Mouse (Mus musculus): ENCODE results near the gene Abcc1. TPM values are rescaled to one million over a fixed set of nuclear protein-coding genes. Genes with fewer than 3 reads are reported as not detected.

Abcc1 gene
- total RNA-seq, 1 experiment from 2014 or later: 41.4 TPM

DNA sequence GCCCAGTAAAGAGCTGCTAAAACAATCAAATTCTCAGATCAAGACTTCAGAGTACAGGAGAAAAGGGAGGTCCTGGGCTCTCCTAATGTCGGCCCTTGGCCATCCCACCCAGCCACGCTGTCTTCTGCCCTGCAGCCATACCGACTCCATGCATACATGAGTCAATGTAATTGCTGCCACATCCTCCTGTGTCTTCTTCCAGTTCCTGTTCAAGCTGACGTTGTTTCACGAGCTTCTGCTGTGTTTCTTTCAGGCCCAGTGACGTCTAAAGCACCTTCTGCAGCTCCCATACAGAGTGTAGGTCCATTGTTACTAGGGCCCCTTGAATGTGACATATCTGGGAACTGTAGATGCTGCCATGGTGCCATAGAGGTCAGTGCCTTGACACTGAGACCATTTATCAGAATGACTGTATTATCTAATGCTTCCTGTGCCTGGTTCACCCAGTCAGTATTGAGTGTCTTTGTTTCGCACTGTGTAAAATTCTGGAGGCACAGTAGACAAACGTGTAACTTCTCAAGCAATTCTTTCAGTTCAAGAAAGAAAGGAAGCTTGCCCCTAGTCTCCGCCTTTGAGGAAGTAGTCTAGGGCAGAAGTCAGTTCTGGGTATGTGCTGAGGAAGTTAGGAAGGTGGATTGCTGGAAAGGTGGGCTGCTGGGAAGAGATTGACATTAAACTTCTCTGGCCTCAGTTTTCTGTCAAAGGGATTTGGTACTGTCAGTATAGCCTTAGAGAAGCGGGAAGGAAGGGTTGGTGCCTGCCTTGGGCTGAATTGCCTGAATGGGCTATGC lies 116.3 kb downstream of the Abcc1 start:
- peak; percentile 33 for ATAC-seq (replicated peaks; ENCODE audit: low read depth, poor library complexity, severe bottlenecking)

DNA sequence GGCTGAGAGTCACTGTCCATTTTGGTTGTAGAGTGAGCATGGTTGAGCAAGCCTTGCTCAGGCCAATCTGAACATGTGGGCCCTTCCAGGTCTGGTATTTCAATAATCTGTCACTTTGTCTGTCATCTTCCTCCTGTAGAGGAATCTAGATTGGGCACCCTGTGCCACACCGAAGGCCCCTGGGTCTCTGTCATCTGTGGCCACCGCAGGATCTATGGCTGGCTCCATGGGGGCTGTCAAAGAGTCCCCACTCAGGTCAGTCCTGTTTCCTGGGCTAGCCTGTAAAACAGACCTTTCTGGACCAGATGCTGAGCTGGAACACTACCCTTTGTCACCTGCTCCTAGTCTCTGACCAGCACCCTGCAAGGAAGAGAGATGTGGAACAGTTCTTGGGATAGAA lies 118.3 kb downstream of the Abcc1 start:
- no peak for ATAC-seq (replicated peaks; ENCODE audit: low read depth, poor library complexity, severe bottlenecking)

- ATAC-seq (replicated peaks; ENCODE audit: low read depth, poor library complexity, severe bottlenecking): 0 out of 2 replicates have a peak, but pooled peaks have one; percentile 42
These were observed 121.9 kb downstream of the Abcc1 start for GRCm38 (mm10) chr16:14483221-14483620.

- peak; percentile 50; the same call in 1 of the 2 replicates for ATAC-seq (replicated peaks; ENCODE audit: low read depth, poor library complexity, severe bottlenecking)
These were observed 132.2 kb downstream of the Abcc1 start for GRCm38 (mm10) chr16:14493491-14494114.

GRCm38 (mm10) chr16:14501649-14502360 lies 140.4 kb downstream of the Abcc1 start:
- ATAC-seq (replicated peaks; ENCODE audit: low read depth, poor library complexity, severe bottlenecking): no peak

GRCm38 (mm10) chr16:14506461-14506860 lies 145.1 kb downstream of the Abcc1 start:
- ATAC-seq (replicated peaks; ENCODE audit: low read depth, poor library complexity, severe bottlenecking): no peak

Other genes starting within 250 kb of the Abcc1 start
- gene Nde1, start 198.3 kb upstream of the Abcc1 start, total RNA-seq (2017): 62.4 and 88.1 TPM in 2 replicates
- 31.7 and 32.9 TPM in 2 replicates for gene Marf1, start 198.2 kb upstream of the Abcc1 start, total RNA-seq (2017)
- gene Myh11, start 70.2 kb upstream of the Abcc1 start, total RNA-seq (2017): under 0.01 TPM in 1 of 2 replicates, not detected in the other
- 41.2 and 44.9 TPM in 2 replicates for gene Fopnl, start 44.2 kb upstream of the Abcc1 start, total RNA-seq (2017)
- not detected in 2 replicates for gene A630010A05Rik, start 200.8 kb downstream of the Abcc1 start, total RNA-seq (2017)

Measured in common myeloid progenitor, adult 5-6 weeks (primary cell).